Mouse (Mus musculus) thymus, adult 2 months (tissue): ENCODE measurements at regions not wholly inside any gene's neighbourhood (a gene's known extent, or its start where the extent isn't known, plus 50 kb on each side); places are given as distances from the start of the nearest gene placed in this dataset.

Experiments used
- CTCF ChIP-seq: fragments of 200-500 bp; IDR thresholded peaks from 2 replicates; pipeline ENCODE4 v1.5.1; 2012; ENCODE audit warnings: mild to moderate bottlenecking, control low read depth, low read length, moderate library complexity, borderline replicate concordance; ENCODE audit not compliant: control insufficient read depth, poor library complexity, insufficient read depth; ENCODE audit errors: extremely low read depth
- POLR2A ChIP-seq: fragments of 200-500 bp; IDR thresholded peaks from 2 replicates; pipeline ENCODE4 v1.6.1; 2012; ENCODE audit warnings: mild to moderate bottlenecking, low read length, control low read depth, moderate library complexity; ENCODE audit not compliant: control insufficient read depth, poor library complexity, insufficient read depth; ENCODE audit errors: extremely low read depth

DNA sequence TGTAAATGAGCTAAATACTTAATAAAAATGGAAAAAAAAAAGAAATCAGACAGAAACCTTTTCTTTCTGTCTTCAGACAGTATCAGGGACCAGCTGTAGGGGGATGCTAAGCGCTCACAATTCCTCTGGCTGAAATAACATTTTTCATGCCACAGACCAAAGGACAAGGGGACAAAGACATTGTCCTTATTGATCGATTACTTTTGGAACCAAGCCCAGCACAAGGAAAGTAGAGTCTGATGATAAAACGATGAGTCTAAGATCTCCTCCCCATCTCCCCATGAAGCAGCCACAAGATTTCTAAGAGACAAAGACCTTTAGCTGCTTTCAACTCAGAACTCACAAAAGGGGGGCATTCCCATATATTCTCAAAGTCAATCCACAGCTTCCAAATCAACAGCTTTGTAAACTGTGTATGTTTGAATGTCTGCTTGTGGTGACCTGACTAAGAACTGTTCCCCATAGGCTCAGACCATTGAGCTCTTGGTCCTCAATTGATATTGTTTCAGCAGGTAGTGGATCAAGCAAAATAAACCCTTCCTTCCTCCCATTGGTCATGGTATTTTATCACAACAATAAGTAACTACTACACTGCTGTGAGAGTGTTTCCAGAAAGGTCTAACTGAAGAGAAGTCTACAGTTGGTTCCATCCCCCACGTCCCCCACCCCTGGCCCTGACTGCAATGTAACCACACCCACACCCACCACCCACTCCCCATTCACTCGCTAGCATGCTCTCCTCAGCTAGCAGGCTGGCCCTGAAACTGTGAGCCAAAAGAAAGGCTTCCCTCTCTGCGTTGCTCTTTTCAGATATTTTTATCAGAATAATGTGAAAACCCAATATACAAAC lies 331.4 kb upstream of the Spred2 start:
- TF ChIP-seq CTCF = no peak
- no peak for TF ChIP-seq POLR2A
